Mouse (Mus musculus) liver, embryonic 16.5 days (tissue): ENCODE results near the gene Slc5a2. TPM values are rescaled to one million over a fixed set of nuclear protein-coding genes. Genes with fewer than 3 reads are reported as not detected.

Experiments used
- ATAC-seq: fragments of 200-750 bp; cut with Nextera tagmentation; 2 replicates; pipeline ENCODE4 v1.8.0; 2017; ENCODE audit warnings: low read depth, mild to moderate bottlenecking, moderate number of reproducible peaks, moderate library complexity
- H3K27ac ChIP-seq: fragments of 300-500 bp; sonication (generic); 2 replicates; pipeline ENCODE4 v1.5.1; 2014; ENCODE audit warnings: mild to moderate bottlenecking, low read length
- H3K27me3 ChIP-seq: fragments of 300-500 bp; sonication (generic); 2 replicates; pipeline ENCODE4 v1.6.1; 2014; ENCODE audit warnings: low read depth, low read length, mixed read lengths; ENCODE audit not compliant: control insufficient read depth, insufficient read depth
- H3K36me3 ChIP-seq: fragments of 300-500 bp; sonication (generic); 2 replicates; pipeline ENCODE4 v1.6.1; 2014; ENCODE audit warnings: mild to moderate bottlenecking; ENCODE audit not compliant: control insufficient read depth, insufficient read depth
- H3K4me1 ChIP-seq: fragments of 300-500 bp; sonication (generic); 2 replicates; pipeline ENCODE4 v1.6.1; 2014; ENCODE audit warnings: low read depth, low read length, mixed read lengths; ENCODE audit not compliant: control insufficient read depth
- H3K4me2 ChIP-seq: fragments of 300-500 bp; sonication (generic); 2 replicates; pipeline ENCODE4 v1.6.1; 2014; ENCODE audit warnings: low read depth, low read length, mixed read lengths
- H3K4me3 ChIP-seq: fragments of 300-500 bp; sonication (generic); 2 replicates; pipeline ENCODE4 v1.5.1; 2014; ENCODE audit warnings: low read depth, mild to moderate bottlenecking, low read length
- H3K9ac ChIP-seq: fragments of 300-500 bp; sonication (generic); 2 replicates; pipeline ENCODE4 v1.6.1; 2014; ENCODE audit warnings: low read depth, low read length
- H3K9me3 ChIP-seq: fragments of 300-500 bp; sonication (generic); replicated peaks from 2 replicates; pipeline ENCODE4 v1.6.1; 2016; ENCODE audit warnings: low read length; ENCODE audit not compliant: control insufficient read depth
- WGBS: fragments of 180-500 bp; shearing (Covaris S2); extraction: QIAGEN DNeasy Blood & Tissue Kit; methylation state at CpG from one replicate; pipeline ENCODE4 v1.1.7; 2014; ENCODE audit not compliant: insufficient replicate concordance; 5-methylcytosine and 5-hydroxymethylcytosine counted together
- polyA plus RNA-seq: library from polyadenylated mRNA; unstranded; fragments of >200 nt; fragmentation: Nextera tagmentation; extraction: Ambion mirVana; gene quantifications from 2 replicates; pipeline ENCODE4 v1.2.1, GENCODE M21; 2015

Slc5a2 gene
- 1.4 and 1.7 TPM in 2 replicates for polyA plus RNA-seq

GRCm38 (mm10) chr7:128265411-128265810 is at the start of gene Slc5a2:
TSS of gene Slc5a2 (plus strand) at chr7:128265657.
- Histone ChIP-seq H3K27me3 (peaks cover 8% of the 10 kb centered on the region; the same call in 1 of the 2 replicates), H3K4me3 (no peak within 1 kb of the TSS), H3K4me1 (peaks cover 7% of the 10 kb centered on the region), H3K9me3 (no peaks in the 10 kb centered on the region), H3K27ac (no peak within 1 kb of the TSS), H3K4me2 (no peak within 1 kb of the TSS), H3K36me3 (no peaks in the 10 kb centered on the region), H3K9ac (no peak within 1 kb of the TSS)
- no peak for ATAC-seq
- 66% methylated on average over 6 of the region's 6 CpGs for WGBS

- H3K27ac ChIP-seq: no peak overlapping the region
- no peaks in the 10 kb centered on the region for H3K27me3 ChIP-seq
- no peak overlapping the region for H3K4me2 ChIP-seq
- no peaks in the 10 kb centered on the region for H3K4me1 ChIP-seq
- no peak overlapping the region for H3K4me3 ChIP-seq
- H3K36me3 ChIP-seq: no peaks in the 10 kb centered on the region
- H3K9ac ChIP-seq: no peak overlapping the region
- no peak for ATAC-seq
- 38% methylated on average over 4 of the region's 4 CpGs for WGBS
- H3K9me3 ChIP-seq: no peaks in the 10 kb centered on the region
These were observed 45.5 kb upstream of the Slc5a2 start for GRCm38 (mm10) chr7:128219952-128220351.

DNA sequence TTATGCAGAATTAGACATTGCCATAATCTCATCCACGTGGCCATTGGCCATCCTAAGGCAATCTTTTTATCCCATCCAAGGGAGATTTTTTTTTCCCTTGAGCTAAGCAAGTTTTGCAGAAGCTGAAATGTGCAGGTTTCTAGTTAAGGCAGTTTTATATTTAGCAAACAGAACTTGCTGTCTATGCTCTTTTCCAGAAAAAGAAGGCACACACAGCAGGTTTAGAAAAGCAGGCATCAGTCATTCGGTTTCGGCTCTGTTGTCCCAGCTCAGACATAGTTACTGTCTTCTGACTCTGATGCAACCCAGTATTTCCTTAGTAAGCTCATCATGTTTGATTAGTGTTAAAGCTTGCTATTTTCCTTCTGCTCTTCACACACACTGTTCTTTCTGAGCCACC is 44.5 kb upstream of the Slc5a2 start:
- ATAC-seq: no peak

GRCm38 (mm10) chr7:128231741-128232140 is 33.7 kb upstream of the Slc5a2 start:
- Histone ChIP-seq H3K9me3 (no peaks in the 10 kb centered on the region), H3K4me1 (peaks cover 6% of the 10 kb centered on the region), H3K36me3 (no peaks in the 10 kb centered on the region; the same call in 1 of the 2 replicates), H3K4me2 (no peak overlapping the region), H3K4me3 (no peak overlapping the region), H3K27ac (no peak overlapping the region), H3K9ac (no peak overlapping the region), H3K27me3 (no peaks in the 10 kb centered on the region; the same call in 1 of the 2 replicates)
- 34% methylated on average over 8 of the region's 8 CpGs for WGBS
- no peak for ATAC-seq

More for the DNA sequence above, 44.5 kb upstream of the Slc5a2 start:
- Histone ChIP-seq H3K9ac (no peak overlapping the region), H3K27ac (no peak overlapping the region), H3K36me3 (no peaks in the 10 kb centered on the region), H3K4me3 (no peak overlapping the region), H3K27me3 (no peaks in the 10 kb centered on the region), H3K9me3 (no peaks in the 10 kb centered on the region), H3K4me2 (no peak overlapping the region), H3K4me1 (no peaks in the 10 kb centered on the region)
- 66% methylated on average over 3 of the region's 3 CpGs for WGBS

GRCm38 (mm10) chr7:128234796-128235195 is 30.7 kb upstream of the Slc5a2 start:
- no peak overlapping the region for H3K4me3 ChIP-seq
- no peak for ATAC-seq
- H3K27me3 ChIP-seq: no peaks in the 10 kb centered on the region; the same call in 1 of the 2 replicates
- H3K9ac ChIP-seq: no peak overlapping the region
- H3K36me3 ChIP-seq: no peaks in the 10 kb centered on the region; the same call in 1 of the 2 replicates
- no peak overlapping the region for H3K27ac ChIP-seq
- 54% methylated on average over 2 of the region's 2 CpGs for WGBS
- peaks cover 20% of the 10 kb centered on the region for H3K4me1 ChIP-seq
- no peaks in the 10 kb centered on the region for H3K9me3 ChIP-seq
- H3K4me2 ChIP-seq: no peak overlapping the region

DNA sequence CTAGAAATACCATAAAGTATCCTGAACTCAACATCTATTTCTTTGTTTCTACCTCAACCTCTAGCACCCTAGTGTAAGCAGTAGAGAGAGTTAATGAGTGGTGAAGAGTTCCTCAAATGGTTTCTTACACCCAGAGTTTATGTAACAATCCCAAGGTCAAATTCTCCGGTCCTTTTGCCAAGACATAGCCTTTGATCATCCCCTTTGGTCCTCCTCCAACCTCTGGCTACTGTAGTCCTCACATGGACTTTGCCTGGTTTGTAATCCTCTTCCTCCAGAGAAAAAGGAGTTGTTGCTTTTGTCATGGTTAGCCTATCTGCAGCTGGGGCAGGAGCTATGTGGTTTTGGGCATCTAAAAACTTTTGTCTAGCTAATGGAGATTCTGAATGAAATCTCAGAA is 30.0 kb upstream of the Slc5a2 start:
- Histone ChIP-seq H3K9ac (no peak overlapping the region), H3K9me3 (no peaks in the 10 kb centered on the region), H3K4me1 (peaks cover 20% of the 10 kb centered on the region), H3K36me3 (peaks cover 5% of the 10 kb centered on the region), H3K4me2 (no peak overlapping the region), H3K27me3 (no peaks in the 10 kb centered on the region; the same call in 1 of the 2 replicates), H3K4me3 (no peak overlapping the region), H3K27ac (no peak overlapping the region)
- no peak for ATAC-seq
- WGBS: 78% methylated on average over 1 of the region's 1 CpGs

DNA sequence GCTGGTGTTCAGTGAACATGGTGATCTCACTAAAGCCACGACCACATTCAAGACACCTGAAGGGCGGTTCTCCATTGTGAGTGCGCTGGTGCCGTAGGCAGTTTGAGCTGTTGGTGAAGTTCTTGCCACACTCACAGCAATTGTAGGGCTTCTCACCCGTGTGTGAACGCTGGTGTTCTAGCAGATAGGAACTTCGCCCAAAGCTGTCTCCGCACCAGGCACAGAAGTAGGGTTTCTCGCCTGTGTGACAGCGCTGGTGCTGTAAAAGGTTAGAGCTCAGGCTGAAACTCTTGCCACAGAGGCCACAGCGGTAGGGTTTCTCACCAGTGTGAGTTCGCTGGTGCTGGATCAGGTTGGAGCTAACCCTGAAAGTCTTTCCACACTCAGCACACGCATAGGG is 29.0 kb upstream of the Slc5a2 start:
- peaks cover 9% of the 10 kb centered on the region for H3K36me3 ChIP-seq
- peaks cover 22% of the 10 kb centered on the region for H3K4me1 ChIP-seq
- ATAC-seq: no peak
- WGBS: 83% methylated on average over 13 of the region's 13 CpGs
- H3K9ac ChIP-seq: no peak overlapping the region
- H3K27ac ChIP-seq: no peak overlapping the region
- H3K4me3 ChIP-seq: peak overlapping the region; percentile 89
- H3K9me3 ChIP-seq: no peaks in the 10 kb centered on the region
- peak overlapping the region; percentile 89 for H3K4me2 ChIP-seq
- H3K27me3 ChIP-seq: no peaks in the 10 kb centered on the region; the same call in 1 of the 2 replicates

GRCm38 (mm10) chr7:128236856-128237592 is 28.4 kb upstream of the Slc5a2 start, which contains the start of gene Armc5:
TSS of gene Armc5 (plus strand) at chr7:128237342.
- peak within 1 kb of the TSS; percentile 89 for H3K4me3 ChIP-seq
- no peaks in the 10 kb centered on the region; the same call in 1 of the 2 replicates for H3K27me3 ChIP-seq
- H3K9ac ChIP-seq: peak within 1 kb of the TSS; percentile 85
- ATAC-seq: peak; percentile 8; the same call in 1 of the 2 replicates
- H3K4me1 ChIP-seq: peaks cover 22% of the 10 kb centered on the region
- H3K4me2 ChIP-seq: peak within 1 kb of the TSS; percentile 89
- H3K9me3 ChIP-seq: no peaks in the 10 kb centered on the region
- 23% methylated on average over 37 of the region's 37 CpGs for WGBS
- H3K36me3 ChIP-seq: peaks cover 9% of the 10 kb centered on the region
- H3K27ac ChIP-seq: peak within 1 kb of the TSS; percentile 99

- Histone ChIP-seq H3K27ac (peak overlapping the region; percentile 99), H3K4me3 (peak overlapping the region; percentile 89), H3K4me2 (peak overlapping the region; percentile 89), H3K9ac (peak overlapping the region; percentile 85), H3K9me3 (no peaks in the 10 kb centered on the region), H3K4me1 (peaks cover 22% of the 10 kb centered on the region), H3K36me3 (peaks cover 14% of the 10 kb centered on the region), H3K27me3 (no peaks in the 10 kb centered on the region; the same call in 1 of the 2 replicates)
- WGBS: 0% methylated on average over 25 of the region's 25 CpGs
- ATAC-seq: no peak
These were observed 27.9 kb upstream of the Slc5a2 start for GRCm38 (mm10) chr7:128237593-128237926.
